Mouse (Mus musculus) liver, embryonic 14.5 days (tissue): ENCODE results near the gene 1810062G17Rik.

Source experiments
- CTCF ChIP-seq: IDR thresholded peaks from 2 replicates; pipeline ENCODE4 v1.5.1; 2016; ENCODE audit warnings: antibody characterized with exemption, low read depth, control low read depth
- EP300 ChIP-seq: IDR thresholded peaks from 2 replicates; pipeline ENCODE4 v1.6.1; 2016; ENCODE audit warnings: antibody characterized with exemption, low read depth

GRCm38 (mm10) chr3:36516196-36516595, 40.5 kb downstream of the 1810062G17Rik start:
- TF ChIP-seq CTCF (no peak), EP300 (no peak)
